Mouse (Mus musculus): Measurements from ENCODE around the gene Fcrl6. TPM values are rescaled to one million over a fixed set of nuclear protein-coding genes. Genes with fewer than 3 reads are reported as not detected.

Fcrl6 gene
- not detected for polyA plus RNA-seq (2014; fragmentation: Illumina TruSeq; extraction: RNeasy Lipid Tissue Mini Kit (QIAGEN cat#74804); ENCODE audit: low read depth, low replicate concordance)

GRCm38 (mm10) chr1:172602326-172602725 is at the start of gene Fcrl6:
Gene Fcrl6, minus strand, starts transcription at chr1:172602551.

GRCm38 (mm10) chr1:172632451-172633326 is 30.3 kb upstream of the Fcrl6 start, which contains the start of gene Dusp23:
Gene Dusp23, minus strand, starts transcription at chr1:172632962.

GRCm38 (mm10) chr1:172590385-172590784 is 12.0 kb downstream of the Fcrl6 start, which contains the start of gene Slamf8:
Gene Slamf8, minus strand, starts transcription at chr1:172590568.

GRCm38 (mm10) chr1:172555638-172556037 is 46.7 kb downstream of the Fcrl6 start, which contains the start of gene Vsig8:
Gene Vsig8, plus strand, starts transcription at chr1:172555938.

Other genes starting within 250 kb of the Fcrl6 start
- gene Pigm, start 226.0 kb downstream of the Fcrl6 start, polyA plus RNA-seq (2014; fragmentation: Illumina TruSeq; extraction: RNeasy Lipid Tissue Mini Kit (QIAGEN cat#74804); ENCODE audit: low read depth, low replicate concordance): 7.2 TPM
- not detected for gene Slamf9, start 127.2 kb downstream of the Fcrl6 start, polyA plus RNA-seq (2014; fragmentation: Illumina TruSeq; extraction: RNeasy Lipid Tissue Mini Kit (QIAGEN cat#74804); ENCODE audit: low read depth, low replicate concordance)
- gene Igsf9, start 120.8 kb downstream of the Fcrl6 start, polyA plus RNA-seq (2014; fragmentation: Illumina TruSeq; extraction: RNeasy Lipid Tissue Mini Kit (QIAGEN cat#74804); ENCODE audit: low read depth, low replicate concordance): not detected
- 4.8 TPM for gene Tagln2, start 102.5 kb downstream of the Fcrl6 start, polyA plus RNA-seq (2014; fragmentation: Illumina TruSeq; extraction: RNeasy Lipid Tissue Mini Kit (QIAGEN cat#74804); ENCODE audit: low read depth, low replicate concordance)
- gene Cfap45, start 81.8 kb downstream of the Fcrl6 start, polyA plus RNA-seq (2014; fragmentation: Illumina TruSeq; extraction: RNeasy Lipid Tissue Mini Kit (QIAGEN cat#74804); ENCODE audit: low read depth, low replicate concordance): not detected
- gene Vsig8, start 46.6 kb downstream of the Fcrl6 start, polyA plus RNA-seq (2014; fragmentation: Illumina TruSeq; extraction: RNeasy Lipid Tissue Mini Kit (QIAGEN cat#74804); ENCODE audit: low read depth, low replicate concordance): not detected
- not detected for gene Slamf8, start 12.0 kb downstream of the Fcrl6 start, polyA plus RNA-seq (2014; fragmentation: Illumina TruSeq; extraction: RNeasy Lipid Tissue Mini Kit (QIAGEN cat#74804); ENCODE audit: low read depth, low replicate concordance)
- 3.8 TPM for gene Dusp23, start 30.4 kb upstream of the Fcrl6 start, polyA plus RNA-seq (2014; fragmentation: Illumina TruSeq; extraction: RNeasy Lipid Tissue Mini Kit (QIAGEN cat#74804); ENCODE audit: low read depth, low replicate concordance)
- gene Crp, start 95.5 kb upstream of the Fcrl6 start, polyA plus RNA-seq (2014; fragmentation: Illumina TruSeq; extraction: RNeasy Lipid Tissue Mini Kit (QIAGEN cat#74804); ENCODE audit: low read depth, low replicate concordance): 1,350 TPM

All from liver, adult 10 weeks (tissue).